Mouse (Mus musculus): ENCODE results near the gene Mpp2. TPM values are rescaled to one million over a fixed set of nuclear protein-coding genes. Genes with fewer than 3 reads are reported as not detected.

The Mpp2 gene
- polyA plus RNA-seq, 1 experiment from 2014 or later, result not detected

- 91% methylated on average over 5 of the region's 5 CpGs for WGBS (ENCODE audit: missing documents)
- no peaks in the 10 kb centered on the region for H3K36me3 ChIP-seq (ENCODE audit: inconsistent target)
Measured at GRCm38 (mm10) chr11:102035456-102035960, 52.8 kb downstream of the Mpp2 start.

GRCm38 (mm10) chr11:102034887-102035286 lies 53.4 kb downstream of the Mpp2 start:
- H3K79me2 ChIP-seq (ENCODE audit: inconsistent target), result no peaks in the 10 kb centered on the region
- no peak overlapping the region for H3K4me3 ChIP-seq (ENCODE audit: inconsistent target)
- H3K27ac ChIP-seq, result no peak overlapping the region
- 92% methylated on average over 8 of the region's 8 CpGs for WGBS (ENCODE audit: missing documents)
- H3K36me3 ChIP-seq (ENCODE audit: inconsistent target), result no peaks in the 10 kb centered on the region

More at GRCm38 (mm10) chr11:102035456-102035960, 52.8 kb downstream of the Mpp2 start:
- H3K79me2 ChIP-seq (ENCODE audit: inconsistent target), result no peaks in the 10 kb centered on the region
- no peak overlapping the region for H3K27ac ChIP-seq
- no peak overlapping the region for H3K4me3 ChIP-seq (ENCODE audit: inconsistent target)

GRCm38 (mm10) chr11:102033055-102033591 lies 55.2 kb downstream of the Mpp2 start:
- no peak overlapping the region for H3K27ac ChIP-seq
- H3K36me3 ChIP-seq (ENCODE audit: inconsistent target), result no peaks in the 10 kb centered on the region
- WGBS (ENCODE audit: missing documents), result 90% methylated on average over 12 of the region's 12 CpGs
- H3K79me2 ChIP-seq (ENCODE audit: inconsistent target), result no peaks in the 10 kb centered on the region
- no peak overlapping the region for H3K4me3 ChIP-seq (ENCODE audit: inconsistent target)

- no peaks in the 10 kb centered on the region for H3K36me3 ChIP-seq (ENCODE audit: inconsistent target)
- WGBS (ENCODE audit: missing documents), result 86% methylated on average over 7 of the region's 7 CpGs
- no peaks in the 10 kb centered on the region for H3K79me2 ChIP-seq (ENCODE audit: inconsistent target)
- no peak overlapping the region for H3K27ac ChIP-seq
- no peak overlapping the region for H3K4me3 ChIP-seq (ENCODE audit: inconsistent target)
Measured at GRCm38 (mm10) chr11:102031149-102031548, 57.2 kb downstream of the Mpp2 start.

- Histone ChIP-seq H3K79me2 (ENCODE audit: inconsistent target) (no peaks in the 10 kb centered on the region), H3K27ac (no peak overlapping the region), H3K36me3 (ENCODE audit: inconsistent target) (no peaks in the 10 kb centered on the region), H3K4me3 (ENCODE audit: inconsistent target) (no peak overlapping the region)
- WGBS (ENCODE audit: missing documents), result 56% methylated on average over 7 of the region's 7 CpGs
Measured at GRCm38 (mm10) chr11:102029966-102030365, 58.3 kb downstream of the Mpp2 start.

GRCm38 (mm10) chr11:102029304-102029703 lies 59.0 kb downstream of the Mpp2 start:
- no peaks in the 10 kb centered on the region for H3K79me2 ChIP-seq (ENCODE audit: inconsistent target)
- WGBS (ENCODE audit: missing documents), result 52% methylated on average over 4 of the region's 4 CpGs
- H3K36me3 ChIP-seq (ENCODE audit: inconsistent target), result no peaks in the 10 kb centered on the region
- no peak overlapping the region for H3K4me3 ChIP-seq (ENCODE audit: inconsistent target)
- H3K27ac ChIP-seq, result no peak overlapping the region

- H3K36me3 ChIP-seq (ENCODE audit: inconsistent target), result no peaks in the 10 kb centered on the region
- no peak within 1 kb of the TSS for H3K27ac ChIP-seq
- H3K79me2 ChIP-seq (ENCODE audit: inconsistent target), result no peaks in the 10 kb centered on the region
- WGBS (ENCODE audit: missing documents), result 88% methylated on average over 6 of the region's 6 CpGs
- no peak within 1 kb of the TSS for H3K4me3 ChIP-seq (ENCODE audit: inconsistent target)
Measured at GRCm38 (mm10) chr11:102028087-102028816, 60.1 kb downstream of the Mpp2 start, which contains the start of gene Mpp3. Gene Mpp3 (minus strand): TSS chr11:102028461.

GRCm38 (mm10) chr11:102027361-102028017 lies 60.8 kb downstream of the Mpp2 start:
- Histone ChIP-seq H3K4me3 (ENCODE audit: inconsistent target) (no peak overlapping the region), H3K36me3 (ENCODE audit: inconsistent target) (no peaks in the 10 kb centered on the region), H3K79me2 (ENCODE audit: inconsistent target) (no peaks in the 10 kb centered on the region), H3K27ac (no peak overlapping the region)
- WGBS (ENCODE audit: missing documents), result 16% methylated on average over 11 of the region's 12 CpGs

- Histone ChIP-seq H3K36me3 (ENCODE audit: inconsistent target) (no peaks in the 10 kb centered on the region), H3K79me2 (ENCODE audit: inconsistent target) (no peaks in the 10 kb centered on the region), H3K4me3 (ENCODE audit: inconsistent target) (no peak overlapping the region), H3K27ac (no peak overlapping the region)
- 1% methylated on average over 46 of the region's 73 CpGs for WGBS (ENCODE audit: missing documents)
Measured at GRCm38 (mm10) chr11:102026694-102027360, 61.5 kb downstream of the Mpp2 start.

GRCm38 (mm10) chr11:102025991-102026660 lies 62.2 kb downstream of the Mpp2 start:
- no peak overlapping the region for H3K4me3 ChIP-seq (ENCODE audit: inconsistent target)
- no peaks in the 10 kb centered on the region for H3K79me2 ChIP-seq (ENCODE audit: inconsistent target)
- 13% methylated on average over 20 of the region's 23 CpGs for WGBS (ENCODE audit: missing documents)
- no peak overlapping the region for H3K27ac ChIP-seq
- H3K36me3 ChIP-seq (ENCODE audit: inconsistent target), result no peaks in the 10 kb centered on the region

GRCm38 (mm10) chr11:102025354-102025753 lies 63.0 kb downstream of the Mpp2 start:
- no peaks in the 10 kb centered on the region for H3K79me2 ChIP-seq (ENCODE audit: inconsistent target)
- no peaks in the 10 kb centered on the region for H3K36me3 ChIP-seq (ENCODE audit: inconsistent target)
- H3K4me3 ChIP-seq (ENCODE audit: inconsistent target), result no peak overlapping the region
- WGBS (ENCODE audit: missing documents), result 82% methylated on average over 7 of the region's 7 CpGs
- H3K27ac ChIP-seq, result no peak overlapping the region

GRCm38 (mm10) chr11:102024875-102025274 lies 63.4 kb downstream of the Mpp2 start:
- H3K27ac ChIP-seq, result no peak overlapping the region
- no peaks in the 10 kb centered on the region for H3K36me3 ChIP-seq (ENCODE audit: inconsistent target)
- H3K79me2 ChIP-seq (ENCODE audit: inconsistent target), result no peaks in the 10 kb centered on the region
- no peak overlapping the region for H3K4me3 ChIP-seq (ENCODE audit: inconsistent target)
- 88% methylated on average over 4 of the region's 4 CpGs for WGBS (ENCODE audit: missing documents)

GRCm38 (mm10) chr11:102024084-102024758 lies 64.1 kb downstream of the Mpp2 start:
- WGBS (ENCODE audit: missing documents), result 92% methylated on average over 6 of the region's 6 CpGs
- H3K4me3 ChIP-seq (ENCODE audit: inconsistent target), result no peak overlapping the region

GRCm38 (mm10) chr11:102023406-102023805 lies 64.9 kb downstream of the Mpp2 start:
- H3K36me3 ChIP-seq (ENCODE audit: inconsistent target), result no peaks in the 10 kb centered on the region
- WGBS (ENCODE audit: missing documents), result 85% methylated on average over 13 of the region's 13 CpGs
- no peak overlapping the region for H3K27ac ChIP-seq
- no peak overlapping the region for H3K4me3 ChIP-seq (ENCODE audit: inconsistent target)
- no peaks in the 10 kb centered on the region for H3K79me2 ChIP-seq (ENCODE audit: inconsistent target)

More at GRCm38 (mm10) chr11:102024084-102024758, 64.1 kb downstream of the Mpp2 start:
- no peak overlapping the region for H3K27ac ChIP-seq
- H3K79me2 ChIP-seq (ENCODE audit: inconsistent target), result no peaks in the 10 kb centered on the region
- no peaks in the 10 kb centered on the region for H3K36me3 ChIP-seq (ENCODE audit: inconsistent target)

All from macrophage (primary cell).